Mouse (Mus musculus): ENCODE results near the gene Col24a1. TPM values are rescaled to one million over a fixed set of nuclear protein-coding genes. Genes with fewer than 3 reads are reported as not detected.

Gene Col24a1
- polyA plus RNA-seq, 2 experiments: 0.20 to 0.37 TPM

DNA sequence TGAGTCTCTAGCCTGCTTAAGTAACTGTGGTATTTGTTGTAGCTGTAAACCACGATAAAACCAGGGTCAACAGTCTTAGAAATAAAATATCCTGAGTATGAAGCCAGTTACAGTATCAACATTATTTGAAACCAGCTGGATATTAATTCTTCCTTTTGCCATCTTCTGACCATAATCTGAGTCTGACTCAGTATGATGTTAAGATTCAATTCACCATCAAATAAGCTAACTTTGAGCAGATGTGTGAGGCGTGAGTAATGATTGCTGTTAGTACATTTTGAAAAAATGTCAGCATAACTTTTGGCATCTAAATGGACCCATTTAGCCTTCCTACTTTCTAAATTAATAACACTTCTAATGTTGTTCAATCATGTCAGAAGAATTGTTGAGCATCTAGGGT lies 230.0 kb downstream of the Col24a1 start:
- no peak overlapping the region for H3K4me3 ChIP-seq (ENCODE audit: insufficient read depth in 1 of 2, low read depth in 2 of 2, low read length in 2 of 2)
- TF ChIP-seq EP300 (IDR thresholded peaks at IDR 0.05; ENCODE audit: low read depth) (no peak), CTCF (IDR thresholded peaks at IDR 0.05; ENCODE audit: low read depth) (no peak)
- WGBS (ENCODE audit: insufficient replicate concordance): 53% methylated on average over 2 of the region's 2 CpGs
- H3K4me1 ChIP-seq (replicated peaks; ENCODE audit: control insufficient read depth in 2 of 2, insufficient read depth in 2 of 2, low read length in 1 of 2): no peaks in the 10 kb centered on the region
- no peak overlapping the region for H3K9ac ChIP-seq (replicated peaks)
- DNase-seq (ENCODE audit: low read depth in 3 of 3, low spot score in 3 of 3) (no peak), ATAC-seq (ENCODE audit: insufficient read depth) (no peak)
- no peaks in the 10 kb centered on the region for H3K36me3 ChIP-seq (replicated peaks; ENCODE audit: control insufficient read depth, insufficient read depth, low read depth)
- no peaks in the 10 kb centered on the region for H3K9me3 ChIP-seq (ENCODE audit: control insufficient read depth, low read length)
- no peak overlapping the region for H3K27ac ChIP-seq
- no peak overlapping the region for H3K4me2 ChIP-seq (ENCODE audit: low read depth)
- H3K27me3 ChIP-seq (ENCODE audit: control insufficient read depth, insufficient read depth, low read length): no peaks in the 10 kb centered on the region

DNA sequence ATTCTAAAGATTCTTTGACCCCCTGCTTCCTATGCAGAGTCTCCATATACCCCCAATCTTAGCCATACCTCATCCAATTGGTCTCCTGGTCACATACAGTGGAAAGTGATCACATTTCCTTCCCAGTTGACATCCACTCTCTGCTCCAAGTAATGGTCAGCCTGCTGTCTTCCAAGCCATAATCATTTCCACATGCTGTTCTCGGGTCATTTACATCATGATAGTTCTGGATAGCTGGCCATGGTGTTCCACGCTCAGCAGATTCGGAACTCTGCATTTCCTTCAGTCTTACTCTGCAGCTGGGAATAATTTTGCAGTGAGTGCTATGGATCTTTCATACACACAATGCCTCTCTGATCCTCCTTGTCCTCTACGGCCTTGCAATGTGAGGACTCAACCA lies 233.0 kb downstream of the Col24a1 start:
- Histone ChIP-seq H3K9me3 (ENCODE audit: control insufficient read depth, low read length) (no peaks in the 10 kb centered on the region), H3K4me1 (replicated peaks; ENCODE audit: control insufficient read depth in 2 of 2, insufficient read depth in 2 of 2, low read length in 1 of 2) (no peaks in the 10 kb centered on the region), H3K4me3 (ENCODE audit: insufficient read depth in 1 of 2, low read depth in 2 of 2, low read length in 2 of 2) (no peak overlapping the region), H3K27ac (no peak overlapping the region), H3K4me2 (ENCODE audit: low read depth) (no peak overlapping the region), H3K9ac (replicated peaks) (no peak overlapping the region), H3K27me3 (ENCODE audit: control insufficient read depth, insufficient read depth, low read length) (no peaks in the 10 kb centered on the region), H3K36me3 (replicated peaks; ENCODE audit: control insufficient read depth, insufficient read depth, low read depth) (no peaks in the 10 kb centered on the region)
- DNase-seq (ENCODE audit: low read depth in 3 of 3, low spot score in 3 of 3) (no peak), ATAC-seq (ENCODE audit: insufficient read depth) (no peak)
- no peak for TF ChIP-seq CTCF (IDR thresholded peaks at IDR 0.05; ENCODE audit: low read depth)
- no peak for TF ChIP-seq EP300 (IDR thresholded peaks at IDR 0.05; ENCODE audit: low read depth)
- 64% methylated on average over 4 of the region's 4 CpGs for WGBS (ENCODE audit: insufficient replicate concordance)

DNA sequence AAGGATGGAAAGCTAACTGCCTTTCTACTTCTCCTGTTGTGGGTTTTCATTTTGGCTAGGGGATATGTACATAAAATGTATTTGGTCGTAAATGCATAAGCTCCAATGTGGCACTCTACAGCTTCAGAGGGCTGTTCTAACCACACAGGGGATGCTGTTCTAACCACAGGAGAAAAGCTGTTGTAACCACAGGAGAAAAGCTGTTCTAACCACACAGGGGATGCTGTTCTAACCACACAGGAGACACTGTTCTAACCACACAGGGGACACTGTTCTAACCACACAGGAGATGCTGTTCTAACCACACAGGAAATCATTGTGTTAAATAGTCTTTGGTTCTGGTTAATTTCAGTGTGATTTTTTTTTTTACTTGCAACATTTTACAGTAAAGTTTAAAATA lies 245.6 kb downstream of the Col24a1 start:
- Histone ChIP-seq H3K9me3 (ENCODE audit: control insufficient read depth, low read length) (no peaks in the 10 kb centered on the region), H3K27me3 (ENCODE audit: control insufficient read depth, insufficient read depth, low read length) (no peaks in the 10 kb centered on the region), H3K4me2 (ENCODE audit: low read depth) (no peak overlapping the region), H3K4me3 (ENCODE audit: insufficient read depth in 1 of 2, low read depth in 2 of 2, low read length in 2 of 2) (no peak overlapping the region), H3K27ac (no peak overlapping the region), H3K9ac (replicated peaks) (no peak overlapping the region), H3K4me1 (replicated peaks; ENCODE audit: control insufficient read depth in 2 of 2, insufficient read depth in 2 of 2, low read length in 1 of 2) (no peaks in the 10 kb centered on the region), H3K36me3 (replicated peaks; ENCODE audit: control insufficient read depth, insufficient read depth, low read depth) (no peaks in the 10 kb centered on the region)
- WGBS (ENCODE audit: insufficient replicate concordance): 12% methylated on average over 1 of the region's 1 CpGs
- DNase-seq (ENCODE audit: low read depth in 3 of 3, low spot score in 3 of 3): no peak
- TF ChIP-seq EP300 (IDR thresholded peaks at IDR 0.05; ENCODE audit: low read depth) (no peak), CTCF (IDR thresholded peaks at IDR 0.05; ENCODE audit: low read depth) (no peak)
- ATAC-seq (ENCODE audit: insufficient read depth): no peak

DNA sequence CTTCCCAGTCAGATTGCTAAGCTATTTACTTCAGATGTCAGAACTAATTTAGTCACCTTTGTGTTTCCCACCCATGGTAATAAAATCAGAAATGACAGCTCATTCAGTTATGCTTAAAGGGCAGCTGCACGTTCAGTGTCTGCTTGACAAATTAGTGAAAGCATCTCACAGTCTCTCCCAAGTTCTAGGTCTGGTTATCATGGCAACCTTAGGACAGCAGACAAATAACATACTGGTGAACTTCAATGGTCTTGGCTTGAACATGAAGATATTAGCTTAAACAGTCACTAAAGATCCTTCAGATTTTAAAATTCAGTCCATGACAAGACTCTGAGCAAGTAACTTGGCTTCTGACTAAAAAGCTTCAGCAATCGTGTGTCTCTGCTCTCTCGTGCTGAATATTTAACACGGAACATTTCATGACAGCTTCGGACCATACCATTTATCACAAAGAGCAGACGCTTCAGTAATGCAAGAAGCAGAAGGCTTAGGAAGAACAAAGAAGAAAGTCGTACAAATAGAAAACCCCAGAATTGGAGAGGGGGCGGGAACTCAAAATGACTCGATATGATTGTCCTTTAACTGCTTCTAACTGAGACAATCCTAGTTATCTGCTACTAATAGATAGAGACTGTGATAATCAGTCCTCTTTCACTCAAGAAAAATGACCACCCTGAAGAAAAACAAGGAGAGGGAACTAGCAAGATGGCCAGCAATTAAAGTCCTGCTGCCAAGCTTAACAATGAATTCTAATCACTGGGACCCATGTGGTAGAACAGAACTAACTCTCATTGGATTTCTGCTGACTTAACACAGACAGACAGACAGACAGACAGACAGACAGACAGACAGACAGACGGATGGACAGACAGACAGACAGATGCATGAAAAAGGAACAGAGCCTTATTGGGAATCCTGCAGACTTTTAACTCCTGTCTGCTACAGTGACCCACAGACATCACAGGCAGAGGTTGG lies 256.5 kb downstream of the Col24a1 start:
- H3K4me3 ChIP-seq (ENCODE audit: insufficient read depth in 1 of 2, low read depth in 2 of 2, low read length in 2 of 2): no peak overlapping the region
- no peak for ATAC-seq (ENCODE audit: insufficient read depth)
- H3K27me3 ChIP-seq (ENCODE audit: control insufficient read depth, insufficient read depth, low read length): no peaks in the 10 kb centered on the region
- no peak overlapping the region for H3K27ac ChIP-seq
- 69% methylated on average over 10 of the region's 10 CpGs for WGBS (ENCODE audit: insufficient replicate concordance)
- no peak overlapping the region for H3K9ac ChIP-seq (replicated peaks)
- H3K36me3 ChIP-seq (replicated peaks; ENCODE audit: control insufficient read depth, insufficient read depth, low read depth): no peaks in the 10 kb centered on the region
- no peak overlapping the region for H3K4me2 ChIP-seq (ENCODE audit: low read depth)
- TF ChIP-seq EP300 (IDR thresholded peaks at IDR 0.05; ENCODE audit: low read depth): no peak
- TF ChIP-seq CTCF (IDR thresholded peaks at IDR 0.05; ENCODE audit: low read depth): no peak
- H3K4me1 ChIP-seq (replicated peaks; ENCODE audit: control insufficient read depth in 2 of 2, insufficient read depth in 2 of 2, low read length in 1 of 2): no peaks in the 10 kb centered on the region
- H3K9me3 ChIP-seq (ENCODE audit: control insufficient read depth, low read length): no peaks in the 10 kb centered on the region
- DNase-seq (ENCODE audit: low read depth in 3 of 3, low spot score in 3 of 3): no peak

DNA sequence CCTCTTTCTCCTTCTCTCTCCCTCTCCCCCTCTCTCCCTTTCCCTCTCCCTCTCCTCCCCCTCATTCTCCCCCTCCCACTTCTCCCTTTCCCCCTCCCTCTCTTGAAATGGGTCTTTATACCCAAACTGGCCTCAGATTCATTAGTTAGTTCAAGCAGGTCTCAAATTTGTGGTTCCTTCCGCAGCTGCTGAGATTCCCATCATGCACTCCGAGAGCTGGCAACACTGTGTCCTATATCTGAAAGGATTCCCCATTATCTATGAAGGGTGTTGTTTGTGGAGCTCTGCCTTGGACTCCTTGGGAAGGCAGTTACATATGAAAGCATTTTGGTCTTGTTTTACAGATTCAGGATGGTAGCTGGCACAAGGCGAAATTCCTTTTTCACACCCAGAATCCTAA lies 257.9 kb downstream of the Col24a1 start:
- Histone ChIP-seq H3K36me3 (replicated peaks; ENCODE audit: control insufficient read depth, insufficient read depth, low read depth) (no peaks in the 10 kb centered on the region), H3K27me3 (ENCODE audit: control insufficient read depth, insufficient read depth, low read length) (no peaks in the 10 kb centered on the region), H3K9ac (replicated peaks) (no peak overlapping the region), H3K4me1 (replicated peaks; ENCODE audit: control insufficient read depth in 2 of 2, insufficient read depth in 2 of 2, low read length in 1 of 2) (no peaks in the 10 kb centered on the region), H3K27ac (no peak overlapping the region), H3K9me3 (ENCODE audit: control insufficient read depth, low read length) (no peaks in the 10 kb centered on the region), H3K4me3 (ENCODE audit: insufficient read depth in 1 of 2, low read depth in 2 of 2, low read length in 2 of 2) (no peak overlapping the region), H3K4me2 (ENCODE audit: low read depth) (no peak overlapping the region)
- DNase-seq (ENCODE audit: low read depth in 3 of 3, low spot score in 3 of 3): no peak
- TF ChIP-seq EP300 (IDR thresholded peaks at IDR 0.05; ENCODE audit: low read depth) (no peak), CTCF (IDR thresholded peaks at IDR 0.05; ENCODE audit: low read depth) (no peak)
- 61% methylated on average over 3 of the region's 3 CpGs for WGBS (ENCODE audit: insufficient replicate concordance)
- ATAC-seq (ENCODE audit: insufficient read depth): no peak
